Mouse (Mus musculus) liver (tissue): ENCODE results near the gene Ptbp2.

Source experiments
- DNase-seq: peaks from one replicate; pipeline ENCODE4 v3.0.0-alpha.2; 2020; ENCODE audit warnings: mixed read lengths

The Ptbp2 gene

DNA sequence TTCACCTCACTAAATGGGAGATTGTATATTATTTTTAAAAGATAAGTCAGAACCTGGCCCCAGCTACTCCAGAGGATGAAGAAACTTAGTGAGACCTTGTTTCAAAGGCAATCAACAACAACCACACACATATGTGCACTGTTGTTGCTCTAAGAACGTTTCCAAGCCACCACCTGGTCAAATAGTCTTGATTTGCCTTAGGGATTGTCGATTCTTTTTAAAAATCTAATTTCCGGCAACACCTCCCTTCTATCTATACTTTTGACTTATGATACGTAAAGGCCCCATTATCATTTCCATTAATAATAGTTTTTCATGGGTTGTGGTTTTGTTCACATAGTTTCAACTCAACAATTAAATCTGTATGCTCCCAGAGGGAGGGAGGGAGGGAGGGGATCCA lies at the start of gene Ptbp2:
Gene Ptbp2, minus strand, starts transcription at position 101 of the 400 bp plus-strand sequence.
- DNase-seq, result no peak

DNA sequence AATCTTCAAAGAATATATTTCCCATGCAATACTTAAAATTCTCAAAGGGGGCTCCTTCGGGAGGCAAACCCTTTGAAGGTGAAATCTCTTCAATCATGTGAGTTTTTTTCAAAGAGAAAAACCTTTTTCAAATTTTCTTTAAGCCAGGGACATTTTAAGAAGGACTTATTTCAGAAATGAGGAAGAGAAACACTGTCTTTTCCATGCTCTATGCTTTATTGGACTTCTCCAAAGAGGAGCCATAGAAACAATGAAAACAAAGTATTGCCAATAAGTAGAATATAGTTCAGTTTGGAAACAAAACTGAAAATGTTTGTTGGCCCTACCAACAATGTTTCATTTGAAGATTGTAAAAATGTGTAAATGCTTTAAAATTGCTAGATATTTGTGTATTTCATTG lies 30.4 kb upstream of the Ptbp2 start:
- DNase-seq, result no peak

DNA sequence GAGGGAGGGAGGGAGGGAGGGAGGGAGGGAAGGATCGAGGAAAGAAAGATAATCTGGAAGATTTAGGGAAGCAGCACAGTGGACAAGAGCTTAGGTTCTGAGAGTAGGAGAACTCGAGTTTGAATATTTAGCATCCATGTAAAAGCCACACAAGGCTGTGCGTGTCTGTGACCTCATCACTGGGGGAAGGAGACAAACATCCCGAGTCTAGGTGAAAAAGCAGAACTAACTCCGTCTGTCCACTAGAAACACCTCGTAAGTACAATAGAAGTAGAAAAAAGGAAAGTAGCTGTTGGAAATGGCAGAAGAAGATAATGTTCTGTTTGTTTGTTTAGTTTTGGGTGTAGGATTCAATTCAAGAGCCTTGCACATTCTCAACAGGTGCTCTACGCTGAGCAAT lies 21.9 kb upstream of the Ptbp2 start:
- DNase-seq, result no peak

DNA sequence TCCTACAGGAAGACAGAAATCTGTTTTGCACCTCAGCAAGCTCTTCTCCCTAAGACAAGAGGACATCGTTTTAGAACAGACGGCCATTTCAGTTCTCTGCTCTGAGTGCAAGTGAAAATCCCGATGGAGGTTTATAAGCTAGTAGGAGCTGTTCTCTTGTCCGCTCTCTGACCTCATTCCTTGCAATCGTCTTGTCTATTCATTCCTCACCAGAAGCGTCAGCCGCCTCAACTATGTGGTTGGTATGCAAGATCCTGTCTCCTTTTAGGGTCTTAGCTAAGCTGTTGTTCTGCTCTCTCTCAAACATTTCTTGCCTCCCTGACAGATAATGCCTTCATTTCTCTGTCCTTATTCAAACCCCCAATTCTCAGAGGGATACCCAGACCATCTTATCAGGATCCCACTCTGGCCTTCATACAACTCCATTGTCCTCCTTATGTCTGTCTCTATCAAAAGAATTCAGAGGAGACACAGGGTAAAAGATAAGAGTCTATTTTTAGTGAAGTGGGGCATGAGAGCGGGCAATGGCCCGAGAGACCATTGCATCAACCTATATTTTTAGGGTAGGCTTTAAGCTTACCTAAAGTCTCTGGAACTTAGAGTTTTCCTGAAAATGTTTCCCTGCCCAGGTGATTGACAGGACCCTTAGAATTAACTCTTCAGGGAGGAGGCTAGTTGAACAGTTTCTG lies 10.6 kb upstream of the Ptbp2 start:
- DNase-seq, result no peak

DNA sequence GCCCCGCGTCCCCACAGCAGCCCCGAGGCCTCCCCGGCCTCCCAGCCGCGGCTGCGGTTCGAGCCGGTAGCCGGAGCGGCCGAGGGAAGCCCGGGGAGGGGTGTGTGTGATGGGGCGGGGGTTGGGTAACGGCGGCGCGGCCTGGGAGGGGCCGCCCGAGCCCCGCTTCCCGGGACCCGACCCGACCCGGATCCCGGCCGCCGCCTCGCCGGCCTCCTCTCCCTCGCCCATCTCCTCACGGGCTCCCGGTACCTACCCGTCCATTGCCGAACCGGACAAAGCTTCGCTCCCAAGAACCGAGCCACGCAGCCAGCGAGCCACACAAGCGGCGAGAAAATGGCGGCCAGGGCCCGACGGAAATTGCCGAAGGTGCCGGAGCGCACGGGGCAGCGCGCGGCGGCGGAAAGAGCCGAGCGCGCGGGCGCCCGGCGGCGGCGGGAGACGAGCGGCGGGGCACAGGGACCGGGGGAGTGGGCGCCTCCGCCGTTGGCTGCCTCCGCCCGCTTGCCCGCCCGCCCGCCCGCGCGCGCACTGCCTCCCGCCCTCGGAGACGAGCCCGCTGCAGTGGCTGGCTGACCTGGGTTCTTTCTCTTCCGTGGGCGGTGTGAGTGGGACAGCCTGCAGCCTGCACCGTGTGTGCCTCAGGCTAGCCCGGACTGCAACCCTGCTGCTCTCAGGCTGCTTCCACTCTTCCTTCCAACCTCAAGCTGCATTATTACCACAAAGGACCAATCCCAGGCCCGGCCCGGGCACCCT lies 1.1 kb downstream of the Ptbp2 start:
- DNase-seq, result peak; percentile 77

DNA sequence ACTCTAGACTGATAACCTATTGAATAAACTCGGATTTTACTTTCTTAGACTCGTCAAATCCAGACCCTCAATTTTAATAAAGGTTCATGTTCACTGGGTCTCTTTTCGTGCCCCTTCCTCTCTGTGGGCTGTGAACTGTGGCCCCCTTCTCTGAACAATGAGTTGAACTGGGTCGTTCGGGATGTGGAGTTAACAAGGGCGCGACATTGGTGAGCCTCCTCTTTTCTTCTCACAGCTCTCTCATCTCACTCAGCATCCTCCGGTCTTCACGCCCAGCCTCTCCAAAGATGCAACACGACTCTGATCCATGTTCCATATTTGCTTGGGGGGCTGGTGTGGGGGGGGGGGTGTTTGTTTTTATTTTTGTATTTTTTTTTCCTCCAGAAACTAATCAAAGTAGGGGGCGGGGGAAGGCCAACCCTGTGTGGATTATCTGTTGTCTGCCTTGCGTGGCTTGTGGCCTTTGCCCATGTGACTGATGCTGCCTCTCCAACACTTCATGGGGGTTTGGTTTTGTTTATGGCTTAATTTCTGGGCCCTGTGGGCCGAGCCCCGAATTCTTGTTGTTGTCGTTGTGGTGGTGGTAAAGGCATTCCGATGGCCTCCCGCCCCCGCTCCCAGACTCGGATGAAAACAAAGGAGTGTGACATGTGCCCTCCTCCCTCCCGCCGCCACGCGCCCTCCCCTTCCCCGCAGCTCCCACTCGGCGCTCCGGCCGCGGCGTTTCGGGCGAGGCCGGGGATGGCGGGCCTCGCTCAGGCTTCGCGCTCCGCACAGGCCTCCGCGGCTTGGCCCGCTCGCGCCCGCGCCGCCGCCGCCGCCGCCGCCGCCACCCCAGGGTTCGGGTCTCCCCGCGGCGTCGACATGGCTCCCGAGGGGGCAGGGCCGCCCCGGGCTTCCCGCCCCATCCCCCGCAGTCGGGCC lies 2.0 kb downstream of the Ptbp2 start:
- DNase-seq, result peak; percentile 40

DNA sequence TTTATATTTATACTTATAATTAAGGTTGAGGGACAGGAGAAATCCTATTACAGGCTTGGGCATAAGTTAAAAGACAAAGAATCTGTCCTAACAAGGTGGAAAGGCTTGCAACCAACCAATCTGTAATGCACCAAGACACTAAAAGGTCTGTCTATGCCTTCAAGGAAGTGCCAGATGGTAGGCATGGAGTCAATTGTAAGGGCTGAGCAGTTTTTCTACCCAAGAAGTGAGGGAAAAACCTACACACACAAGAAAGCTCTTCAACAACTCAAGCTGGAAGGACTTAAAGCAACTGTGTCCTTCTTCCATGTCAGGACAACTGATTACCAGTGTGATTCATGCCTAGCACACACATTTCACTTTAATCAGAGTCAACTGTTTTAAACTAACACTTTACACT lies 3.4 kb downstream of the Ptbp2 start:
- DNase-seq, result no peak

DNA sequence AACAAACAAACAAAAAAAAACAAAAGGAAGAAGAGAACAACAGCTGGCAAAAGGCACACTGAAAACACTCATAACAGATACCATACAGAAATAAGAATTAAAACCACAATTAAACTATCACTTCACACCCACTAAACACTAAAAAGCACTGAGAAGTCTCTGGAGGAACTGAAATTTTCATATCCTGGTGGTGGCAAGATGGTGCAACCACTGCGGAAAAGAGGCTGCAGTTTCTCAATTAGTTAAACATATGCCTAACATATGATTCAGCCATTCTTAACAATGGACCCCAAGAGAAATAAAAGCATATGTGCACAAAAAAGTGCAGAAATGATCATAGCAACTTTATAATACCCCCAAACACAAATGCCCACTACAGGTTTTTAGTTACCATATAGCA lies 5.0 kb downstream of the Ptbp2 start:
- DNase-seq, result no peak

DNA sequence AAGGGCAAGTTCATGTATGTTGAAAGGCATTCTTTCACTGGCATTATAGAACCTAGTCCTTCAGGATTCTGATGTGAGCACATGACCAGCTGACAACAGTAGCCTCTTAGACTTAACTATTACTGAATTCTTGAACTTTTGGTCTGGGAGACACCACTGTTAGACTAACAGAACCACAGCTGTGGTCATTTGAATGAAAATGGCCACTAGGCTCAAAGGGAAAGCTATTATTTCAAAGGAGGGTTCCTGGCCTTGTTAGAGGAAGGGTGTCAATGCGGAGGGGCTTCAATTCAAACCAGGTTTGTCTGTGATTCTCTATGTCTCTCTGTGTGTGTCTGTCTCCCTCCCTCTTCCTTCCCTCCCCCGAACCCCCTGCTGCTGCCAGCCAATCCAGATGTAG lies 5.8 kb downstream of the Ptbp2 start:
- DNase-seq, result no peak

DNA sequence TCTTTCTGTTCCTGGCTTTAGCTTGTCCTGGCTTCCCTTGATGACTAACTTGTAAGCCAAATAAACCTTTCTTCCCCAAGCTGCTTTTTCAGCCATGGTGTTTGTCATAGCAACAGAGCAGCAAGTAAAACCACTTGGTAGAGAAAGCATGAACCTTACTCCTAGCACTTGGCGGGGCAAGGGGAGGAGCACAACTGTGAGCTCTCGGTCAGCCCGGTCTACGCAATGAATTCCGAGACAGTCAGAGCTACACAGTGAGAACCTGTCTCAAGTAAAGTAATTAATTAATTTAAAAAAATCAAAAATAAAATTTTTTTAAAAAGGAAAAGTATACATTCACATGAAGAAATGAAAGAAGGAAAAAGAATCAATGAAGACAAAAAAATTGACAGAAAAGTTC lies 8.1 kb downstream of the Ptbp2 start:
- DNase-seq, result no peak

DNA sequence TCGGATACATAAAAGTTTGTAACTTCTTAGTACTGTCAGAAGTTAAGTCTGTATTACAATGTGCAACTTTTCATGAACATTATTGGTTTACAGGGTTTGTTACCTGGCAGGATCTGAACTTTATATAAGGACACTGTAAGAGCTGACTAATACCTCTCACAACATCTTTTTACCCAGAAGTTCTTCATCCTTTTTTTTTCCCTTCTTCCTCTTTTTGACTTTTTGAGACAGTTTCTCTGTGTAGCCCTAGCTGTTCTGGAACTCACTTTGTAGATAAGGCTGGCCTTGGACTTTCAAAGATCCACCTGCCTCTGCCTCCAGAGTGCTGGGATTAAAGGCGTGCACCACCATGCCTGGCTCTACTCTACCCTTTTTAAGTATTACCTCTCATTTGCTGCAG lies 11.5 kb downstream of the Ptbp2 start:
- DNase-seq, result no peak

DNA sequence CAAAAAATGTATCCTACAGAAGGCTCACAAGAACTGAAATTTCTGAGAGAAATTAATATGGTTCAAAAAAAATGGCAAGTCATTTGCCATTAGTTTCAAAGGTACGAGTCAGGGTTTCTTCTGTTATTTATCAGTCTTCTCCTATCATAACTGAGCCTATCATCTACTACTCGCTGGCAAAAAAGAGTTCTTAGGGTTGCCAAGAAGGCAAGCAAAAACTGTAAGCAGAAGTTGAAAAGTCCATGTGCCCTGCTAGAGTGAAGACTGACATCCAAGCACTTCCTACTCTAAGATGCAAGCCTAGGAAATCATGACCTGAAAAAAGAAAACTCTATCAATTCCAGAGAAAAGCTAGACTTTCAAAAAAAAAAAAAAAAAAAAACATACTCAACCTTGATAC lies 20.5 kb downstream of the Ptbp2 start:
- no peak for DNase-seq

DNA sequence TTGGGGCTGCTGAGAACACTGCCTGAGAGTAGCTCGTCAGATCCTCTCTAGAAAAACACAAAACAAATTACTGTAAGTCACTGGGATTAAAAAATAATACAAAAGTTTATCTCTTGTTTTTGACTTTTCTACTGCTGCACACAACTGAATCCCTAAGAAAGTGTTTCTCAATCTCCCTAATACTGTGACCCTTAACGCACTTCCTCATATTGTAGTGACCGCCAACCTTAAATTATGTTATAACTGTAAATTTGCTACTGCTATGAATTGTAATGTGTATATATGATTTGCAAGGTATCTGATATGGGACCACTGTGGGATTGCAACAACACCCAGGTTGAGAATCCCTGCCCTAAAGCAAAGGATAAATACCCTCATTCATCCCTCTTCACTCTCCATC lies 22.5 kb downstream of the Ptbp2 start:
- DNase-seq, result no peak

DNA sequence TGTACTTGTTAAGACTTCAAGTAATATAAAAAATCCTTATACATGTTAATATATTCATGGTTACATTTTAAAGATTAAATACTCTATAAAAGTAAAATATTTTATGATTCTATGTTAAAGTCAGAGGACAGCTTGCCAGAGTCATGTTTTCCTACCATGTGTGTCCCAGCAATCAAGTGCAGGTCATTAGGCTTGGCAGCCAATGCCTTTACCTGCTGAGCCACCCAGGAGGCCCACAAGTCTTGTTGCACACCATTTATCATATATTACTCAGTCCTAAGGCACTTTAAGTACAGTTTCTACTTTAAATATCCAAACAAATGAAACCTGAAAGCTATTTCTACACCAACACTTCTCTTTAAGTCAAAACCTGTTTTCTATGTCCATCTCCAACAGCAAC lies 30.5 kb downstream of the Ptbp2 start:
- no peak for DNase-seq

DNA sequence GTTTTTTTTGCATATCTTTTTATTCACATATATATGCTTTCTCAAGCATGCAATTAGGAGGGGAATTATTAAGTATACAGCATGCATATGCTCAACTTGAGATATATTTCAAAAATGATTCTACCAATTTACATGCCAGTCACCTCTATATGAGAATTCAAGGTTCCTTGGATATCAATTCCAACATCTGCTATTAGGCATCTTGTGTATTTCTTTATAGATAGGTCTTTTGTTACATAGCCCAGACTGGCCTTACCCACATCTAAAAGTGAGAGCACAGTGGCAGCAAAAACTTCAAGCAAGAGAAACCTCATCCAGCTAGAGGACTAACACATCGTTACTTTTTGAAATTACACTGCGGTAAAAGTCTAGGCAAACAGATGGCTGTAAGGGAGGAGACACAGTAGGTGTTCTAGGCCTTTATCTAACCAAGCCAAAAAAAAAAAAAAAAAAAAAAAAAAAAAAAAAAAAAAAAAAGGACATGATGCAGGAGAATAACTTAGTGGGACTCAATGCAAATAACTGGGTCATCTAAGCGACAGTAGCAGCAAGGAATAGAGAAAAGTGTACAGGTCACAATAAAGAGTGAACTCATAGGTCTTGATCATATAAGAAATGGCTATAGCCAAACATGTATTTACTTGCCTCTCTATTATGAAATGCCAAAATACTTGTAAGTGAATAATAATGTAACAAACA lies 34.6 kb downstream of the Ptbp2 start:
- no peak for DNase-seq

DNA sequence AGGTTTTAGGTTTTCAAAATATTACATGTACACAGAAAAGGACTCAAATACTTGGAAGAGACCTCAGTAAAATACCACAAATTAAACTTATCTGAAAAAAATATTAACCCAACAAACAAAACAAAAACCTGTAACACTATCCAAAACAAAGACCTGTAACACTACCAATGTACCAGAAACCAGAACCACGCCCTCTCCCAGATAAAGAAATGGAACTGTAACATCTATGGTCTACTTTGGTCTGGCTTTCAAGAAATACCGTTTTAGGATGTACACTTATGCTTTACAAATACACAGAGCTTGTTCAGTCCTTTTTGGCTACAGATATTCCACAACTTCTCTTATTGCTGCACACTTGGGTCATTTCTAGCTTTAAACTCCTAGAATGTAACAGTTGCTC lies 35.1 kb downstream of the Ptbp2 start:
- DNase-seq, result no peak

DNA sequence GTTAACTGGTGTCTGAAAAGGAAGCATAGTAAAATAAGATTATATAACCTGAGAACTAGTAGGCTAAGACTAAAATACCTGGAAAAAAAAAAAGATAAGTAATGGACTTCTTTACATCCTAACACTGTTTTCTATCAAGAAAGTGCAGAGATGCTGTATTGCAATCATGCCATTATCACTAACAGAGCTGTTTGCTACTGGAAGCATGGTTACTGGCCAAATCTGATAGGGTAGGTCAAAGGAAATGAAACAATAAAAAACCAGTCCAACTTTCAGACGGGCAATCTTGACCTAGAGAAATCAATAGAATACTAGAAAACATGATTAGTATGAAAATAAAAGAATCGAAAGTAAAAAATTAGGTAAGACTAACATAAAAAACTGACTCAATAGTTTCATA lies 37.6 kb downstream of the Ptbp2 start:
- DNase-seq, result no peak

DNA sequence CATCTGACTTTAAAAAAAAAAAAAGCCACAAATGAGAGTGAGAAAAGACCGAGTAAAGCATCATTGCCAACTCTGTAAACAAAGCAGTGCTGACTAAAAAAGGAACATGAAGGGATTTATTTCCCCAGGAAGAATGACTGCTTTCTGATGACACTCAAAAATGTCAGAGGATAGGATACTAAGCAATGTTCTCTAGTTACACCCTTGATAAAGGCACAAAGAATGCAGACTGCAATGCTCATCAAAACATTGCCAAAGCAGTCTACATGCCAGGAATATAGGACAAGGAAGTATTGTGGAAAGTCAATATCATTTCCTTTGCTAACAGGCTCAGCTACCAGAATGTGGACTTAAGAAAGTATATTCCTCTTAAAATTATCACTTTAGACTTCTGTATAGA lies 38.5 kb downstream of the Ptbp2 start:
- DNase-seq, result no peak

DNA sequence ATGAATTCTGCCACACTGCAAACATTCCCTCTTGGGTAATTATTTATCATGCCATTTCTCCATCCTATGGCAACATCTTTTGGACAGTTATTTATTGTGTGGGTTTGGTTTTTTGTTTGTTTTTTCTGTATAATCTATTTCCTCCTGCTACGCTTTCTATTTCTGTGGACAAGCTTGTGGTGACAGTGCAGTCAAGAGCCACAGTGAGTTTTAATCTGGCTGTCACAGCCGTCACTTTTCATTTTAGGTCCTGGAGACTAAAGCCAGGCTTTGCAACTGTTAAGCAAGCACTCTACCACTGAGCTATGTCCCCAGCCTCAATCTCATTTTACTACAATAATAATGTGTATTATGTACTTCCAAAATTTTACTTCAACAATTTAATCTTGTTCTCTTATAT lies 54.4 kb downstream of the Ptbp2 start:
- no peak for DNase-seq

DNA sequence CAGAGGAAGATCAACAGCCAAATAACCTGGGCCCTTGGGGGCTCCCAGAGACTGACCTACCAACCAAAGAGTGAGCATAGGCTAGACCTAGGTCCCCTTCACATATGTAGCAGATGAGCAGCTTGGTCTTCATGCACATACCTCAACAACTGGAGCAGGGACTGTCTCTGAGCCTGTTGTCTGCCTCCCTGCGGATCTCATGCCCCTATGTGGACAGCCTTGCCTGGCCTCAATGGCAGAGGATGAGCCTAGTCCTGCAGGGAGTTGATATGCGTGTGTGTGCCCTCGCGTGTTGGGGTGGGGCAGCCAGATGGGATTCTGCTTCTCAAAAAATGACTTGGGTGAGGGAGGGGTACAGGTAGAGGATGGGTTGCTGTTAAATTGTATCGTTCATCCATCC lies 72.2 kb downstream of the Ptbp2 start:
- no peak for DNase-seq

DNA sequence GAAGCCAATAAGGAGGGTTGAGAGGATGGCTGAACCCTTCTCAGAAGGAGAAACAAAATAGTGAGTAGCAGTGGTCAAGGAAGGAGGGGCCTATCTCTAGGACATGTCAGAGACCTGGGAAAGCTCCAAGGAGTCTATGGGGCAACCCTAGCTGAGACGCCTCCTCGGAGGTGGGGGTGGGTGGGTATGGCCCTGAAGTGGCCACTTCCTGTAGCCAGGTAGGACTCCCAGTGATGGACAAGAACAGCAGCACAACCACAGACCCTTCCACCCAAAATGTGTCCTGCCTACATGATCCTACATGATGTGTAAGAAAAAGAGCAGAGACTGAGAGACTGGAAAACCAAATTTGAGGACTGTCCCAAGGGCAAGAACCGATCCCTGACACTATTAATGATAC lies 72.8 kb downstream of the Ptbp2 start:
- DNase-seq, result no peak

DNA sequence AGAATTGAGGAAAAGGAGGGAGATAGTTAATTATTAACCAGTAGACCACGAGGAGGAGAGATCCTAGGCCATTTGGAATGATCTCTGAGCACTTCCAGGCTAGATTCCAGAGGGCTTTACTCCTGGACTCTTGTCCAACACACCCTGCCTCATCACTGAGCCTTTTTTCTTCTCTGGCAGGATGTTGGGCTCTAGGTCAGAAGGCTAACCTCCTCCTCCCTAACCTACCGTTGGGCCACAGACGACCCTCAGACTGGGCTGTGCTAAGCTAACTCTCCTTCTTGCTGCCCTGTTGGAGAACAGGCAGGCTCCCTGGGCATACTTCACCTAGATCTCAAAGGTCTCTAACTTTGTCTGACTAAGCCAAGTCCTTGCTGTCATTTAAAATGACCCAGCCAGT lies 82.8 kb downstream of the Ptbp2 start:
- DNase-seq, result no peak

DNA sequence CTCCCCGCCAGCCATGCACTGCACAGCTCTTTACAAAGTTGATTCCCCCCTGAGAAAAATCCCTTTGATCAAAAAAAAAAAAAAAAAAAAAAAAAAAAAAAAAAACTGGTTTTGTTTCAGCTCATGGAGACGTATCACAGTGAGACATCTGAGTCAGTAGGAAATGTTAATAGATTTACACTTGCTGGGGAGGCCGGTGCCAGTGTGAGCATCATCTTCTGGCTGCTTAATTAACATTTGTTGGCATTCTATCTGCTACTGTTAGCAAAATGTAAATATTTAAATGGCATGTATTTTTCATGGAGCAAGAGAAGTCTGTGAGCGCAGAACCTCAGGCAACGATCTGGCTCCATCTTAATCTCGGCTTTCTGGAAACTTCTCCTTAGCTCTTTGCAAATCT lies 99.5 kb downstream of the Ptbp2 start:
- DNase-seq, result no peak
